Mouse (Mus musculus) lung, embryonic 14.5 days (tissue): ENCODE measurements around the gene Tmcc2. TPM values are rescaled to one million over a fixed set of nuclear protein-coding genes. Genes with fewer than 3 reads are reported as not detected.
A peak's percentile ranks its signal among the peaks of the same experiment; 100 is the strongest.

Experiments used
- ATAC-seq: fragments of 200-750 bp; cut with Nextera tagmentation; 2 replicates; pipeline ENCODE4 v1.8.0; 2017; ENCODE audit warnings: mild to moderate bottlenecking, moderate TSS enrichment, moderate library complexity; ENCODE audit not compliant: insufficient read depth
- DNase-seq: peaks from one replicate; pipeline ENCODE4 v3.0.0-alpha.2; 2015
- H3K27ac ChIP-seq: fragments of 300-500 bp; sonication (generic); 2 replicates; pipeline ENCODE4 v1.5.1; 2014; ENCODE audit warnings: low read depth, mild to moderate bottlenecking, moderate library complexity
- H3K27me3 ChIP-seq: fragments of 300-500 bp; sonication (generic); 2 replicates; pipeline ENCODE4 v1.6.1; 2014; ENCODE audit warnings: low read length, control low read depth; ENCODE audit not compliant: insufficient read depth
- H3K36me3 ChIP-seq: fragments of 300-500 bp; sonication (generic); 2 replicates; pipeline ENCODE4 v1.6.1; 2014; ENCODE audit warnings: control low read depth; ENCODE audit not compliant: insufficient read depth
- H3K4me1 ChIP-seq: fragments of 300-500 bp; sonication (generic); 2 replicates; pipeline ENCODE4 v1.6.1; 2014; ENCODE audit warnings: antibody characterized with exemption, control low read depth; ENCODE audit not compliant: insufficient read depth
- H3K4me2 ChIP-seq: fragments of 300-500 bp; sonication (generic); 2 replicates; pipeline ENCODE4 v1.6.1; 2014; ENCODE audit warnings: mild to moderate bottlenecking
- H3K4me3 ChIP-seq: fragments of 300-500 bp; sonication (generic); 2 replicates; pipeline ENCODE4 v1.5.1; 2014; ENCODE audit warnings: low read depth, low read length
- H3K9ac ChIP-seq: fragments of 300-500 bp; sonication (generic); 2 replicates; pipeline ENCODE4 v1.6.1; 2014
- H3K9me3 ChIP-seq: fragments of 300-500 bp; sonication (generic); 2 replicates; pipeline ENCODE4 v1.6.1; 2016; ENCODE audit warnings: low read depth, low read length, control low read depth
- CTCF ChIP-seq: IDR thresholded peaks from 2 replicates; pipeline ENCODE4 v1.5.1; 2016; ENCODE audit warnings: antibody characterized with exemption, low read depth
- WGBS: fragments of 180-500 bp; shearing (Covaris S2); extraction: QIAGEN DNeasy Blood & Tissue Kit; methylation state at CpG from one replicate; pipeline ENCODE4 v1.1.7; 2014; 5-methylcytosine and 5-hydroxymethylcytosine counted together
- polyA plus RNA-seq: library from polyadenylated mRNA; unstranded; fragments of >200 nt; fragmentation: Nextera tagmentation; extraction: Ambion mirVana; gene quantifications from 2 replicates; pipeline ENCODE4 v1.2.1, GENCODE M21; 2014

The Tmcc2 gene
- 8.2 and 10.3 TPM in 2 replicates for polyA plus RNA-seq

GRCm38 (mm10) chr1:132390691-132391579 is at the start of gene Tmcc2:
Gene Tmcc2, minus strand, starts transcription at chr1:132391281.
- no peaks in the 10 kb centered on the region for H3K9me3 ChIP-seq
- no peak for TF ChIP-seq CTCF
- H3K9ac ChIP-seq: peak within 1 kb of the TSS; percentile 89
- H3K36me3 ChIP-seq: no peaks in the 10 kb centered on the region
- peak within 1 kb of the TSS; percentile 98 for H3K4me2 ChIP-seq
- ATAC-seq: peak; percentile 15; the same call in 1 of the 2 replicates
- H3K4me3 ChIP-seq: peak within 1 kb of the TSS; percentile 76
- peaks cover 22% of the 10 kb centered on the region for H3K4me1 ChIP-seq
- under 1% methylated on average over 47 of the region's 50 CpGs for WGBS
- DNase-seq: peak; percentile 59
- H3K27me3 ChIP-seq: no peaks in the 10 kb centered on the region
- H3K27ac ChIP-seq: peak within 1 kb of the TSS; percentile 60; the same call in 1 of the 2 replicates

GRCm38 (mm10) chr1:132437389-132437788 is 46.3 kb upstream of the Tmcc2 start:
- Histone ChIP-seq H3K9me3 (no peaks in the 10 kb centered on the region), H3K36me3 (peaks cover 40% of the 10 kb centered on the region), H3K4me3 (no peak overlapping the region), H3K27ac (no peak overlapping the region), H3K9ac (no peak overlapping the region), H3K4me2 (no peak overlapping the region), H3K4me1 (no peaks in the 10 kb centered on the region), H3K27me3 (no peaks in the 10 kb centered on the region)
- WGBS: 80% methylated on average over 5 of the region's 5 CpGs
- ATAC-seq: no peak
- no peak for DNase-seq
- TF ChIP-seq CTCF: no peak

GRCm38 (mm10) chr1:132436960-132437359 is 45.9 kb upstream of the Tmcc2 start:
- no peak for ATAC-seq
- H3K4me2 ChIP-seq: no peak overlapping the region

GRCm38 (mm10) chr1:132436320-132436958 is 45.4 kb upstream of the Tmcc2 start:
- H3K4me1 ChIP-seq: no peaks in the 10 kb centered on the region
- TF ChIP-seq CTCF: no peak
- H3K27ac ChIP-seq: no peak overlapping the region
- no peak overlapping the region for H3K4me3 ChIP-seq
- DNase-seq (no peak), ATAC-seq (no peak)
- H3K36me3 ChIP-seq: peaks cover 35% of the 10 kb centered on the region
- no peaks in the 10 kb centered on the region for H3K27me3 ChIP-seq
- 79% methylated on average over 4 of the region's 4 CpGs for WGBS
- no peak overlapping the region for H3K4me2 ChIP-seq
- H3K9me3 ChIP-seq: no peaks in the 10 kb centered on the region
- H3K9ac ChIP-seq: no peak overlapping the region

More at GRCm38 (mm10) chr1:132436960-132437359, 45.9 kb upstream of the Tmcc2 start:
- no peaks in the 10 kb centered on the region for H3K9me3 ChIP-seq
- WGBS: 91% methylated on average over 1 of the region's 1 CpGs
- TF ChIP-seq CTCF: no peak
- H3K4me3 ChIP-seq: no peak overlapping the region
- H3K4me1 ChIP-seq: no peaks in the 10 kb centered on the region
- DNase-seq: no peak
- H3K9ac ChIP-seq: no peak overlapping the region
- H3K27me3 ChIP-seq: no peaks in the 10 kb centered on the region
- H3K27ac ChIP-seq: no peak overlapping the region
- peaks cover 35% of the 10 kb centered on the region for H3K36me3 ChIP-seq

- H3K4me2 ChIP-seq: no peak overlapping the region
- WGBS: 89% methylated on average over 12 of the region's 12 CpGs
Measured at GRCm38 (mm10) chr1:132434032-132434431, 43.0 kb upstream of the Tmcc2 start.

GRCm38 (mm10) chr1:132433349-132433748 is 42.3 kb upstream of the Tmcc2 start:
- ATAC-seq (no peak), DNase-seq (no peak)
- TF ChIP-seq CTCF: no peak
- H3K9me3 ChIP-seq: no peaks in the 10 kb centered on the region
- no peak overlapping the region for H3K4me2 ChIP-seq
- H3K9ac ChIP-seq: no peak overlapping the region
- WGBS: 49% methylated on average over 5 of the region's 5 CpGs
- no peak overlapping the region for H3K4me3 ChIP-seq
- H3K27ac ChIP-seq: no peak overlapping the region
- H3K27me3 ChIP-seq: no peaks in the 10 kb centered on the region
- H3K4me1 ChIP-seq: no peaks in the 10 kb centered on the region
- peaks cover 17% of the 10 kb centered on the region; the same call in 1 of the 2 replicates for H3K36me3 ChIP-seq

More at GRCm38 (mm10) chr1:132434032-132434431, 43.0 kb upstream of the Tmcc2 start:
- Histone ChIP-seq H3K9ac (no peak overlapping the region), H3K36me3 (peaks cover 19% of the 10 kb centered on the region; the same call in 1 of the 2 replicates), H3K4me3 (no peak overlapping the region), H3K4me1 (no peaks in the 10 kb centered on the region), H3K27me3 (no peaks in the 10 kb centered on the region), H3K27ac (no peak overlapping the region), H3K9me3 (no peaks in the 10 kb centered on the region)
- no peak for TF ChIP-seq CTCF
- DNase-seq (no peak), ATAC-seq (no peak)

GRCm38 (mm10) chr1:132431716-132432115 is 40.6 kb upstream of the Tmcc2 start:
- no peak overlapping the region for H3K9ac ChIP-seq
- WGBS: 41% methylated on average over 9 of the region's 9 CpGs

More at GRCm38 (mm10) chr1:132431716-132432115, 40.6 kb upstream of the Tmcc2 start:
- Histone ChIP-seq H3K27ac (no peak overlapping the region), H3K36me3 (peaks cover 17% of the 10 kb centered on the region; the same call in 1 of the 2 replicates), H3K27me3 (no peaks in the 10 kb centered on the region), H3K4me2 (no peak overlapping the region), H3K9me3 (no peaks in the 10 kb centered on the region), H3K4me1 (no peaks in the 10 kb centered on the region), H3K4me3 (no peak overlapping the region)
- DNase-seq (peak; percentile 37), ATAC-seq (no peak; the same call in 1 of the 2 replicates)
- TF ChIP-seq CTCF: no peak
